12 mouse cellular contexts compared by ENCODE assay signal in genomic region chr4:133873926-133874864, GRCm38 (mm10). TPM values are rescaled to one million over a fixed set of nuclear protein-coding genes. Genes with fewer than 3 reads are reported as not detected.
DNase-seq lines count a peak whose midpoint lies in the region; ATAC-seq and TF ChIP-seq lines count a peak whose summit lies in the region.
"Had no signal": no experiment of that assay in that cellular context is flagged by ENCODE, and none has a peak within 500 bp of the region (broad histone marks: within the 10 kb centered on the region; RNA-seq: fewer than 3 reads in every experiment).

No protein-coding gene starts in this region.

- 0 out of 2 replicates have a peak overlapping the region, but pooled peaks have one; percentile 14 for H3K27ac ChIP-seq in lung, postnatal 0 days (ENCODE audit: low read length)
- H3K27ac ChIP-seq in liver, embryonic 11.5 days (ENCODE audit: low read depth, low read length) = peak overlapping the region; percentile 95
- no peak overlapping the region for H3K27ac ChIP-seq in midbrain, postnatal 0 days (ENCODE audit: low read depth, low read length)
- H3K27ac ChIP-seq: heart, adult 2 months; limb, embryonic 13.5 days had no signal

- no peak for TF ChIP-seq EP300 in lung, postnatal 0 days (IDR thresholded peaks at IDR 0.05)

- no peaks in the 10 kb centered on the region for H3K4me1 ChIP-seq in lung, postnatal 0 days (ENCODE audit: insufficient read depth, low read depth, low read length)
- peaks cover 67% of the 10 kb centered on the region for H3K4me1 ChIP-seq in liver, embryonic 11.5 days (replicated peaks; ENCODE audit: control insufficient read depth, insufficient read depth, low read length)
- no peaks in the 10 kb centered on the region for H3K4me1 ChIP-seq in midbrain, postnatal 0 days (ENCODE audit: insufficient read depth, low read length)
- H3K4me1 ChIP-seq: limb, embryonic 13.5 days had no signal

- H3K4me3 ChIP-seq in lung, postnatal 0 days (ENCODE audit: low read depth, low read length) = no peak overlapping the region
- H3K4me3 ChIP-seq in liver, embryonic 11.5 days (ENCODE audit: low read depth, low read length) = peak overlapping the region; percentile 46
- H3K4me3 ChIP-seq in midbrain, postnatal 0 days (ENCODE audit: low read depth, low read length) = no peak overlapping the region
- H3K4me3 ChIP-seq: heart, adult 2 months; limb, embryonic 13.5 days had no signal

- H3K4me2 ChIP-seq in lung, postnatal 0 days (replicated peaks; ENCODE audit: low read depth, low read length) = 0 out of 2 replicates have a peak overlapping the region, but pooled peaks have one; percentile 14
- peak overlapping the region; percentile 61 for H3K4me2 ChIP-seq in liver, embryonic 11.5 days
- H3K4me2 ChIP-seq in midbrain, postnatal 0 days (ENCODE audit: low read depth, low read length, poor library complexity, severe bottlenecking) = no peak overlapping the region
- H3K4me2 ChIP-seq: limb, embryonic 13.5 days had no signal

- no peak for TF ChIP-seq CTCF in lung, postnatal 0 days (IDR thresholded peaks at IDR 0.05)
- no peak for TF ChIP-seq CTCF in midbrain, postnatal 0 days (IDR thresholded peaks at IDR 0.05)

- H3K9me3 ChIP-seq in lung, postnatal 0 days (ENCODE audit: low read length) = no peaks in the 10 kb centered on the region
- no peaks in the 10 kb centered on the region for H3K9me3 ChIP-seq in liver, embryonic 11.5 days (ENCODE audit: control insufficient read depth, low read length)
- no peaks in the 10 kb centered on the region for H3K9me3 ChIP-seq in midbrain, postnatal 0 days (ENCODE audit: low read length)
- H3K9me3 ChIP-seq: limb, embryonic 13.5 days had no signal

- no peaks in the 10 kb centered on the region for H3K36me3 ChIP-seq in lung, postnatal 0 days (ENCODE audit: insufficient read depth, low read length)
- H3K36me3 ChIP-seq in liver, embryonic 11.5 days (ENCODE audit: control insufficient read depth, insufficient read depth, low read length) = peaks cover 7% of the 10 kb centered on the region; the same call in 1 of the 2 replicates
- H3K36me3 ChIP-seq in splenic B cell, adult 2 months (ENCODE audit: control insufficient read depth, insufficient read depth, low read length, poor library complexity, severe bottlenecking) = no peaks in the 10 kb centered on the region; the same call in none of the 2 replicates
- peaks cover 6% of the 10 kb centered on the region; the same call in 1 of the 2 replicates for H3K36me3 ChIP-seq in midbrain, postnatal 0 days (ENCODE audit: insufficient read depth, low read length)

- H3K9ac ChIP-seq in lung, postnatal 0 days (replicated peaks; ENCODE audit: low read depth) = no peak overlapping the region
- H3K9ac ChIP-seq in liver, embryonic 11.5 days (ENCODE audit: low read depth, low read length) = peak overlapping the region; percentile 34
- no peak overlapping the region for H3K9ac ChIP-seq in midbrain, postnatal 0 days (replicated peaks; ENCODE audit: low read length, poor library complexity, severe bottlenecking)
- H3K9ac ChIP-seq: limb, embryonic 13.5 days had no signal

- ATAC-seq in lung, postnatal 0 days = no peak
- ATAC-seq in liver, embryonic 11.5 days (replicated peaks; ENCODE audit: low FRiP score) = peak; percentile 42
- ATAC-seq in midbrain, postnatal 0 days (ENCODE audit: low FRiP score) = no peak

- 67% methylated on average over 17 of the region's 17 CpGs for WGBS in lung, postnatal 0 days
- WGBS in liver, embryonic 11.5 days = 37% methylated on average over 17 of the region's 17 CpGs
- WGBS in midbrain, postnatal 0 days = 85% methylated on average over 17 of the region's 17 CpGs

- no peaks in the 10 kb centered on the region for H3K27me3 ChIP-seq in lung, postnatal 0 days (replicated peaks; ENCODE audit: insufficient read depth, low read length)
- no peaks in the 10 kb centered on the region for H3K27me3 ChIP-seq in liver, embryonic 11.5 days (replicated peaks; ENCODE audit: control insufficient read depth, insufficient read depth, low read length)
- no peaks in the 10 kb centered on the region for H3K27me3 ChIP-seq in splenic B cell, adult 2 months (ENCODE audit: control insufficient read depth, insufficient read depth, low read length, poor library complexity, severe bottlenecking)
- H3K27me3 ChIP-seq in midbrain, postnatal 0 days (ENCODE audit: insufficient read depth, low read length) = no peaks in the 10 kb centered on the region
- H3K27me3 ChIP-seq: limb, embryonic 13.5 days had no signal

- peak; percentile 32 for DNase-seq in adrenal gland, adult 2 months
- DNase-seq in adrenal gland, postnatal 36 days = no peak
- DNase-seq in lung, postnatal 0 days (ENCODE audit: low spot score) = peak; percentile 24
- no peak for DNase-seq in lung, postnatal 10 days
- DNase-seq in liver, embryonic 11.5 days (ENCODE audit: low spot score) = no peak
- DNase-seq in splenic B cell, adult 2 months (ENCODE audit: low read depth, low spot score) = peak; percentile 52
- DNase-seq in midbrain, postnatal 0 days (ENCODE audit: low spot score) = no peak
- DNase-seq in gastrocnemius, adult 8-10 months (ENCODE audit: low spot score in 2 of 2) = no peak
- DNase-seq: cerebellum, adult 11-12 months; kidney, postnatal 14 days had no signal

RNA-seq across cellular contexts. Expression of gene Rps6ka1, which starts 13.4 kb away (rescaled TPM):
- 10 to 100 TPM; 12.2 to 16.6 TPM for total RNA-seq in adrenal gland, adult 2 months (2021)
- 19.3 and 20.6 TPM in 2 replicates for polyA plus RNA-seq in adrenal gland, adult 2 months (2012; rRNA removed)
- 10 to 100 TPM; 13.6 to 18.1 TPM for total RNA-seq in adrenal gland, postnatal 36 days (2021)
- 36.2 and 38.0 TPM in 2 replicates for polyA plus RNA-seq in lung, postnatal 0 days (2015; fragmentation: Nextera tagmentation; extraction: Ambion mirVana)
- polyA plus RNA-seq in liver, embryonic 11.5 days (2014; fragmentation: Nextera tagmentation; extraction: Ambion mirVana) = 66.5 and 74.7 TPM in 2 replicates
- total RNA-seq in midbrain, postnatal 0 days (2014; rRNA removed) = 25.2 and 30.9 TPM in 2 replicates
- 20.4 and 21.6 TPM in 2 replicates for polyA plus RNA-seq in midbrain, postnatal 0 days (2015; fragmentation: Nextera tagmentation; extraction: Ambion mirVana)
- total RNA-seq in gastrocnemius, adult 8-10 months (2022) = 1 to 10 TPM; 3.3 to 4.7 (median 4.0) TPM

Comparison
In these comparisons a context has a peak if more than half of its experiments do, and no peak if none do; other contexts are left out.
1. DNase-seq: peak in adrenal gland, adult 2 months (single experiment), lung, postnatal 0 days (single experiment) and splenic B cell, adult 2 months (single experiment); none in adrenal gland, postnatal 36 days (0 of 2), lung, postnatal 10 days (single experiment), liver, embryonic 11.5 days (single experiment), midbrain, postnatal 0 days (single experiment) and gastrocnemius, adult 8-10 months (0 of 2).